Mouse (Mus musculus): Measurements from ENCODE around the gene Mup19.

DNA sequence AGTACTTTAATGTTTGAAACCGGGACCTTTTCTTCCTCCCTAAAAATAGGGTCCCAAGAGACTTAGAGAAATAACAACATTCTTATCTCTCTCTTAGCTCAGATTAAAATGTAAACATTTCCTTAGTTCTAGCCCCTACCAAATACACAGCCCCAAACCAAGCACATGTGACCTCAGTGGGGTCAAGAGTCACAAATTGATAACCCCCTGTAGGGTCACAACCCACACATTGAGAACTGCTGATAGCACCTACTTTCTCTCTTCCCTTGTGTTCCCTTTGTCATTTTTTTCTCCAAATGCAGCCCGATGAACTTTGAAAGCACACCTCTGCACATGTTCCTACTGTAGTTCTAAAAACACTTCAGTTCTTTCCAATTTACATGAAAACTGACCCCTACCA is 33.5 kb upstream of the Mup19 start:
- TF ChIP-seq USF1 (IDR thresholded peaks at IDR 0.05; ENCODE audit: low read depth) (no peak), MYOG (IDR thresholded peaks at IDR 0.05; ENCODE audit: control insufficient read depth in 1 of 3, insufficient read depth in 1 of 3, insufficient read length in 2 of 3, low read depth in 2 of 3) (no peak), E2F4 (IDR thresholded peaks at IDR 0.05; ENCODE audit: insufficient read depth) (no peak), POLR2A (IDR thresholded peaks at IDR 0.05; ENCODE audit: insufficient read length, low read depth) (no peak), MAX (IDR thresholded peaks at IDR 0.05; ENCODE audit: low read depth) (no peak), MYOD1 (IDR thresholded peaks at IDR 0.05; ENCODE audit: control insufficient read depth in 1 of 3, insufficient read length in 2 of 3, low read depth in 2 of 3) (no peak), POLR2AphosphoS2 (IDR thresholded peaks at IDR 0.05; ENCODE audit: insufficient read length, low read depth) (no peak), SRF (IDR thresholded peaks at IDR 0.05; ENCODE audit: control insufficient read depth, insufficient read length, low read depth) (no peak), TCF12 (IDR thresholded peaks at IDR 0.05; ENCODE audit: insufficient read depth, poor library complexity, severe bottlenecking) (no peak), CEBPB (IDR thresholded peaks at IDR 0.05; ENCODE audit: insufficient read depth, poor library complexity, severe bottlenecking) (no peak)

All from myocyte (in vitro differentiated cells).